Comparison of ENCODE assay signal across 8 mouse cellular contexts in genomic region chr2:181320103-181320499, GRCm38 (mm10). TPM values are rescaled to one million over a fixed set of nuclear protein-coding genes. Genes with fewer than 3 reads are reported as not detected.
DNase-seq lines count a peak whose midpoint lies in the region; ATAC-seq and TF ChIP-seq lines count a peak whose summit lies in the region.

No protein-coding gene starts in this region.

- TF ChIP-seq POLR2A in kidney, adult 2 months (IDR thresholded peaks at IDR 0.05; ENCODE audit: low read depth, low read length), result no peak

- WGBS in kidney, adult 2 months, result 8% methylated on average over 7 of the region's 7 CpGs
- 15% methylated on average over 7 of the region's 7 CpGs for WGBS in hindbrain, embryonic 16.5 days
- WGBS in midbrain, embryonic 15.5 days, result 16% methylated on average over 7 of the region's 7 CpGs

- H3K27ac ChIP-seq in kidney, adult 2 months (ENCODE audit: insufficient read depth, low read depth, low read length), result no peak overlapping the region
- H3K27ac ChIP-seq in brown adipose tissue, adult 24 weeks (replicated peaks; ENCODE audit: low read depth, low read length), result no peak overlapping the region
- H3K27ac ChIP-seq in hindbrain, embryonic 16.5 days (ENCODE audit: low read depth, low read length), result no peak overlapping the region; the same call in 1 of the 2 replicates
- H3K27ac ChIP-seq in midbrain, embryonic 15.5 days, result peak overlapping the region; percentile 74; the same call in 1 of the 2 replicates

- H3K4me1 ChIP-seq in kidney, adult 2 months (ENCODE audit: control insufficient read depth, insufficient read depth, low read length), result peaks cover 4% of the 10 kb centered on the region; the same call in 1 of the 2 replicates
- no peaks in the 10 kb centered on the region; the same call in 1 of the 2 replicates for H3K4me1 ChIP-seq in brown adipose tissue, adult 24 weeks (ENCODE audit: control insufficient read depth, insufficient read depth, insufficient read length, low read length)
- H3K4me1 ChIP-seq in hindbrain, embryonic 16.5 days (ENCODE audit: control insufficient read depth, insufficient read depth, low read depth, low read length), result peaks cover 11% of the 10 kb centered on the region
- H3K4me1 ChIP-seq in midbrain, embryonic 15.5 days, result peaks cover 16% of the 10 kb centered on the region

- no peak for ATAC-seq in hindbrain, embryonic 16.5 days
- ATAC-seq in midbrain, embryonic 15.5 days (replicated peaks), result 0 out of 2 replicates have a peak, but pooled peaks have one; percentile 32

- no peaks in the 10 kb centered on the region for H3K27me3 ChIP-seq in kidney, adult 2 months (replicated peaks; ENCODE audit: control insufficient read depth, insufficient read depth, low read length)
- H3K27me3 ChIP-seq in hindbrain, embryonic 16.5 days (replicated peaks; ENCODE audit: control insufficient read depth, insufficient read depth, low read length), result no peaks in the 10 kb centered on the region
- no peaks in the 10 kb centered on the region for H3K27me3 ChIP-seq in midbrain, embryonic 15.5 days (replicated peaks)

- H3K9ac ChIP-seq in hindbrain, embryonic 16.5 days (ENCODE audit: low read depth, low read length), result peak overlapping the region; percentile 61
- peak overlapping the region; percentile 49 for H3K9ac ChIP-seq in midbrain, embryonic 15.5 days

- no peaks in the 10 kb centered on the region for H3K9me3 ChIP-seq in hindbrain, embryonic 16.5 days (ENCODE audit: control insufficient read depth, low read length)
- no peaks in the 10 kb centered on the region for H3K9me3 ChIP-seq in midbrain, embryonic 15.5 days

- H3K36me3 ChIP-seq in kidney, adult 2 months (ENCODE audit: control insufficient read depth, insufficient read depth, low read length), result no peaks in the 10 kb centered on the region
- peaks cover 10% of the 10 kb centered on the region for H3K36me3 ChIP-seq in hindbrain, embryonic 16.5 days (ENCODE audit: control insufficient read depth, insufficient read depth, low read length)
- H3K36me3 ChIP-seq in midbrain, embryonic 15.5 days (replicated peaks), result peaks cover 13% of the 10 kb centered on the region; the same call in 1 of the 2 replicates

- no peak for DNase-seq in kidney, adult 2 months
- no peak for DNase-seq in kidney, postnatal 10 days
- DNase-seq in gastrocnemius, postnatal 4 days (ENCODE audit: low spot score in 2 of 2), result no peak
- no peak for DNase-seq in spleen, postnatal 4 days (ENCODE audit: low spot score in 2 of 2)
- DNase-seq in MN1 (ENCODE audit: low spot score), result no peak

- peak overlapping the region; percentile 60 for H3K4me3 ChIP-seq in kidney, adult 2 months (ENCODE audit: insufficient read depth, low read depth, low read length)
- peak overlapping the region; percentile 84 for H3K4me3 ChIP-seq in brown adipose tissue, adult 24 weeks (ENCODE audit: insufficient read depth, low read depth, low read length)
- H3K4me3 ChIP-seq in hindbrain, embryonic 16.5 days (ENCODE audit: low read length), result peak overlapping the region; percentile 72
- H3K4me3 ChIP-seq in midbrain, embryonic 15.5 days, result peak overlapping the region; percentile 61

- H3K4me2 ChIP-seq in hindbrain, embryonic 16.5 days (ENCODE audit: low read length), result peak overlapping the region; percentile 70
- peak overlapping the region; percentile 79 for H3K4me2 ChIP-seq in midbrain, embryonic 15.5 days

- no peak for TF ChIP-seq CTCF in kidney, adult 2 months (conservative IDR thresholded peaks at IDR 0.05; ENCODE audit: insufficient read depth, insufficient read length, low read depth, low read length)

RNA-seq across cellular contexts. Expression of gene Rtel1, which starts 0.6 kb away (rescaled TPM):
- polyA plus RNA-seq in kidney, adult 2 months (2012; rRNA removed), result 30.2 and 30.9 TPM in 2 replicates
- polyA plus RNA-seq in brown adipose tissue, adult 24 weeks (2012; ENCODE audit: insufficient read depth, insufficient read length, missing spikeins), result 7.2 and 15.6 TPM in 2 replicates
- polyA plus RNA-seq in hindbrain, embryonic 16.5 days (2015; fragmentation: Nextera tagmentation; extraction: Ambion mirVana), result 33.7 and 38.2 TPM in 2 replicates
- polyA plus RNA-seq in midbrain, embryonic 15.5 days (2015; fragmentation: Nextera tagmentation; extraction: Ambion mirVana), result 44.1 and 50.0 TPM in 2 replicates
- total RNA-seq in gastrocnemius, postnatal 4 days (2021), result 10 to 100 TPM; 37.0 to 40.9 TPM

RNA-seq across cellular contexts. Expression of gene Stmn3, which starts 5.8 kb away (rescaled TPM):
- 0.46 and 2.4 TPM in 2 replicates for polyA plus RNA-seq in kidney, adult 2 months (2012; rRNA removed)
- not detected in 2 replicates for polyA plus RNA-seq in brown adipose tissue, adult 24 weeks (2012; ENCODE audit: insufficient read depth, insufficient read length, missing spikeins)
- polyA plus RNA-seq in hindbrain, embryonic 16.5 days (2015; fragmentation: Nextera tagmentation; extraction: Ambion mirVana), result 1,680 and 1,967 TPM in 2 replicates
- polyA plus RNA-seq in midbrain, embryonic 15.5 days (2015; fragmentation: Nextera tagmentation; extraction: Ambion mirVana), result 1,443 and 1,470 TPM in 2 replicates
- total RNA-seq in gastrocnemius, postnatal 4 days (2021), result under 1 TPM; 0.32 to 0.47 TPM

RNA-seq across cellular contexts. Expression of gene Gmeb2, which starts 32.3 kb away (rescaled TPM):
- polyA plus RNA-seq in kidney, adult 2 months (2012; rRNA removed), result 12.8 and 14.5 TPM in 2 replicates
- 3.8 and 4.7 TPM in 2 replicates for polyA plus RNA-seq in brown adipose tissue, adult 24 weeks (2012; ENCODE audit: insufficient read depth, insufficient read length, missing spikeins)
- 13.0 and 15.6 TPM in 2 replicates for polyA plus RNA-seq in hindbrain, embryonic 16.5 days (2015; fragmentation: Nextera tagmentation; extraction: Ambion mirVana)
- polyA plus RNA-seq in midbrain, embryonic 15.5 days (2015; fragmentation: Nextera tagmentation; extraction: Ambion mirVana), result 18.1 and 19.4 TPM in 2 replicates
- total RNA-seq in gastrocnemius, postnatal 4 days (2021), result 10 to 100 TPM; 12.1 to 14.5 TPM

RNA-seq across cellular contexts. Expression of gene Zgpat, which starts 44.6 kb away (rescaled TPM):
- 29.6 and 35.2 TPM in 2 replicates for polyA plus RNA-seq in kidney, adult 2 months (2012; rRNA removed)
- polyA plus RNA-seq in brown adipose tissue, adult 24 weeks (2012; ENCODE audit: insufficient read depth, insufficient read length, missing spikeins), result 12.4 TPM in 2 replicates
- 75.0 and 83.7 TPM in 2 replicates for polyA plus RNA-seq in hindbrain, embryonic 16.5 days (2015; fragmentation: Nextera tagmentation; extraction: Ambion mirVana)
- 96.4 and 103 TPM in 2 replicates for polyA plus RNA-seq in midbrain, embryonic 15.5 days (2015; fragmentation: Nextera tagmentation; extraction: Ambion mirVana)
- total RNA-seq in gastrocnemius, postnatal 4 days (2021), result 10 to 100 TPM; 23.3 to 26.2 TPM

RNA-seq across cellular contexts. Expression of gene Arfrp1, which starts 45.1 kb away (rescaled TPM):
- 32.0 and 36.0 TPM in 2 replicates for polyA plus RNA-seq in kidney, adult 2 months (2012; rRNA removed)
- 40.7 and 53.9 TPM in 2 replicates for polyA plus RNA-seq in brown adipose tissue, adult 24 weeks (2012; ENCODE audit: insufficient read depth, insufficient read length, missing spikeins)
- polyA plus RNA-seq in hindbrain, embryonic 16.5 days (2015; fragmentation: Nextera tagmentation; extraction: Ambion mirVana), result 83.5 and 87.2 TPM in 2 replicates
- polyA plus RNA-seq in midbrain, embryonic 15.5 days (2015; fragmentation: Nextera tagmentation; extraction: Ambion mirVana), result 96.4 and 99.7 TPM in 2 replicates
- total RNA-seq in gastrocnemius, postnatal 4 days (2021), result 10 to 100 TPM; 31.6 to 32.4 TPM

Comparison
In these comparisons a context has a peak if more than half of its experiments do, and no peak if none do; other contexts are left out.
1. RNA of gene Stmn3, which starts 5.8 kb away (polyA plus RNA-seq): 1,680 to 1,967 TPM in hindbrain, embryonic 16.5 days and 1,443 to 1,470 TPM in midbrain, embryonic 15.5 days; 0.46 to 2.4 TPM in kidney, adult 2 months and not detected in brown adipose tissue, adult 24 weeks; every median in the first group is over 100 times any median in the second.
2. Peak in every context shown above with its lines, with median percentiles within 50 percentile points of each other: H3K4me3 ChIP-seq.